Mouse (Mus musculus) R1 (cell line): ENCODE data around the gene Galnt10.

Source experiments
- DNase-seq: peaks from one replicate; pipeline ENCODE4 v3.0.0-alpha.2; 2018; ENCODE audit warnings: low read depth, low spot score

Galnt10 gene

DNA sequence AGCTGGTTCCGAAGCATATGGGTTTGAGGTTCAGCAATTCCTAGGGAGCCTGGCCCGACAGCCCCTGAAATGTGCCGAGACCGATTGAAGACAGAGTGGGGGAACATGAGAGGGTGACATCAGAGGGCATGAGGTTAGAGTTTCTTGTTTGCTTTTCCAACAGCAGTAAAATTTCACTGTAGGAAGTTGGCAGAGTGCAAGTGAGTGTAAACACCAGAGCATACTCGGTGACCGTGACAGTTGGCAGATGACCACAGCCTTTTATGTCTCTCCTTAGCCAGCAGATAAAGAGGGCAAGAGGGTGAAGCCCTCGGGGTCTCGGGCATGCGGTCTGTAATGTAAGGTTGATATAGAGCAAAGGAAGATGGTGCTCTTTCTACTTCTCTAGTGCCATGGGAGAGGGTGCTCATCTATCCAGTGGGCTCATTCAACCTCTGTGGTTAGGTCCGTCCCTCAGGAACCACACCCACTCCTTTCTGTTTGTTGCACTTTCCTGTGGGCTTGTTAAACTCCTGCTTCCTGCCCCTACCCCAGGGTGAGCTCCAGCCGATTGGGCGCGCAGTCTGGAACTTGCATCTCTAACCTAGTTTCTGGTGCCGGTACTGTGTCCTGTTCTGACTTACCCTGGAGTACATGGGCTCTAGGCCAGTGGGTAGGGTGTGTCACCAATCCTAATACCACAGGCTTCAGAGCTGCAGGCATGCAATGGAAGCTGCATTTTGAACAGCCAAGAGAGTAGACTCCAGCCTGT, 43.1 kb downstream of the Galnt10 start:
- no peak for DNase-seq

DNA sequence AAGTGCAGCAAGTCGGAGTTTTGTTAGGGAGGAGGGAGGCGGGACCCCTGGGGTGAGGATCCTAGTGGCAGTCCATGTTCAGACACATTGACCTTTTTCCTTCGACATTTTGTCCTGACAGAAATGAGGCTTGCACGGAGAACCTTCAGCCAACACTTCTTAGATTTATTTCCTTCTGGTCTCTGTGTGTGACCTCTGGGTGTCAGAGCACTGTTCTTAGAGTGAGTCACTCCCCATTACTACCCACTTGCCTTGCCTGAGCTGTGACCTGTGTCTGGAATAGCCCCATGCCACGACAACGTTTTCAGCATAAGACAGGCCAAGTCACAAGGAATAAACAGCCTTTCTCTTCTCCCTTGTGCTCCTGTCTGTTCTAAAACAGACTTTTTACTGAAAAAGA, 44.6 kb downstream of the Galnt10 start:
- no peak for DNase-seq

DNA sequence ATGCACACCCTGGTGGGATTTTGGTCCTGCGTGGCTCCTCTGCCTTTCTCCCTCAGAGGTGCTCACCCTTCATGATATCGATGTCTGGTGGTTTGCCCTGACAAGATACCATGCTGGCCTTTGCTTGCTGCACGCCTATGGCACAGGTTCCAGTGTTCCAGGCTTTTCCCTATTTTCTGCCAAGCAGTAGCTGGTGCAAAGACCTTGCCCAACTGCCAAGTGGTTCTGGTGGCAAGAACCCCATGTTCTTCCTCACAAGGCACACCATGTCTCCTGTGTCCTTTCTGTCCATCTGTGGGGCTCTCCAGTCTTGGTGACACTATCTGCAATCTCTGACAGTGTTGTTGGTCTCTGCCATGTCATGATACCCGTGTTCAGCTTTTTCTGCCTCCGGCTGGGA, 45.6 kb downstream of the Galnt10 start:
- DNase-seq: no peak

DNA sequence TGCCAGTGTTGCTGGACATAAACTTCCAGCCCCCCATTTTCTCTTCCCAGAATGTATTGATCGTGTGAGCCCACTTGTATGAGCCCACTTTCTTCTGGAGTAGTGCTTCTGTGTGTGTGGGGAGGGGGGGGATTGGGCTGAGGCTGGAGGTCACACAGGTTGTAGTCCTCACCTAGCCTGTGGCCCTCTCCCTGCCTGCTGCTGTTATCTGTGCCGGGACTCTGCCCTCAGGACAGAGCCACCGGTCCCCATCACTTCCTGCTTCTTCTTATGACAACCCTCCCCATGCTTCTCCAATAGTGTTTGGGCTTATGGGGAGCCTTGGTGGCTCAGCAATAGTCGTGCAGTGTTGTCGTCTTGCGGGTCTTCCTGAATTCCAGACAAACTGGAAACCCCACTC, 46.7 kb downstream of the Galnt10 start:
- DNase-seq: no peak

DNA sequence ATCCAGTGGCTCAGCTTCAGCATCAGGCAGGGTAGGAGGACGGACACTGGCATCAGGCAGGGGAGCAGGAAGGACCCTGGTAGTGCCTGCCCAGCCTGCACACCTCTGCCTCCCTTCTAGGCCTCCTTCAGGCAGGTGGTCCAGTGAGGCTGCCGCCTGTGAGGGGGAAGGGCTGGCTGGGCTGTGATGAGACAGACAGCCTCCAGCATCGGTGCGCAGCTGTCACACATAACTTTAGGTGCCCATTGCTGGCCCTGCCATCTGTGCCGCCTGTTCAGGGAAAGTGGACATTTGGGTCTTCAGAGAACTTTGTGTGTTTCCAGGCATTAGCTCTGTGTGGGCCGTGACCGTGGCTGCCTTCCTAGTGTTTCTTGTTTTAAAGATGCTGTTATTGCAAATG, 47.5 kb downstream of the Galnt10 start:
- DNase-seq: no peak

DNA sequence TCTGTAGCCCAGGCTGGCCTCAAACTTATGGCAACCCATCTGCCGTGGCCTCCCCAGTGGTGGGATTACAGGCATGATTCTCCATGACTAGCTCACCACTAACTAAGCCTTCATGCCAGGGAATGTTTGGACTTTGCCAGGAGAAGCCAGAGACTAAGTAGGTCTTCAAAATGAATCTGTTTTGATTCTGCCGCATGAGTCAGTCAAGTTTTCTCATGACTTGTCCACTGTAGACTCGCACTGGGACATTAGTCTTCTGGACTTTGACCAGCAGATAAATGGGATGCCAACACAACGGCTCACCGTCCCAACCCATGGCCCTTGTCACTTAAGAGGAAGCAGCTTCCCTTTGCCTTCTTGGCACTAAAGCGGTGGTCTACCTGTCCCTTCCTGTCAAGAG, 49.2 kb downstream of the Galnt10 start:
- DNase-seq: no peak

DNA sequence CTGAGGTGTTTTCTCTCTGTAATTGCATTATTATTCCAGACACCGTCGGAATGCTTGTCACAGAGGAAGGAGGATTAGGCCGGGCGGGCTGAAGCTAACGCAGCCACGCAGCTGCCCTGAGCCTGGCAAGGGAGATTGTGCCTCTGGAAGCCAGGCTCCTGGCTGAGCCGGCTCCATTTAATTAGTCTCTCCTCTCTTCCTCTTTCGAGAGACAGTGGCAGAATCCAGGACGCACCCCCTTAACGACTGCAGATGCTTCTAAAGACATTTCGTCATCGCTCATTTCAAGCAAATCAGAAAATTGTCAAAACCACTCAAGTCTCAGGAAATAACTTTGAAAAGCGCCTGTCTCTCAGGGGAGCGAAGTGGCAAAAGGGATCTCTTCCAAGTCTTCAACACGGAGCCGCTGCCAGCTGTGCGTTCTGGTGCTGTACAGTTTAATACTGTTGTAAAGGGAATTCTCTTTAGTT, 51.0 kb downstream of the Galnt10 start:
- DNase-seq: no peak

DNA sequence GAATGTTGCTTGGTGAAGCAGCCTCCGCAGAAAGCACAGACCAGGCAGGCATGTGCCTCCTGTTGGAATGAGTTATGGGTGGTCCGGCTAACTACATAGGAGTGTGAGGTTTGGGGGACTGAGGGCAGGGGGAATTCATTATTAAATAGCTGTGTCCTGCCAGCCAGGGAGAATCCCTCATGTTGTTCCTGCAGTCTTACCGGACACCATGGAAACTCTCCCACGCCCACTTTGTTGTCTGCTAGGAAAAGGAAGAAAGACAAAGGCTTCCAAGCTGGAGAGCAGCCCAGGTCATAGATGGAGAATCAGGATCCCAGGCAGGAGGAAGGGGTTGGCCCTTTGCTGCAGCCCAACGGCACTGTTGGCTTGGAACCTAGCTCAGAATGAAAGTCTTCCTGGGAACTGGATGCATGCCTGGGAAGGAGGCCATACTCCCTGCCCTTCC, 51.6 kb downstream of the Galnt10 start:
- DNase-seq: peak; percentile 52

DNA sequence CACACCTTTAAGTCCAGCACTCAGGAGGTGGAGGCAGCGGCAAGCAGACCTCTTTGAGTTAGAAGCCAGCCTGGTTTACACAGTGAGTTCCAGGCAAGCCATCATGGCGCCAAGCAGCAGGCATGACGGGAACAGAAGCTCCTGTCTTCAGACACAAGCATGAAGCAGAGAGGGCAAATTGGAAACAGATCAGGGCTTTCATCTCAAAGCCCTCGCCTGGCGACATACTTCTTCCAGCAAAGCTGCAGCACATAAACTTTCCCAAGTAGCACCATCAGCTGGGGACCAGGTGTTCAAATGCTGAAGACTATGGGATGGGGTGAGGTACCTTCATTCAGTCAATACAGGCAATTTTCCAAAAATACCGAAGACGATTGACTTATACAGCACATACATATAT, 54.9 kb downstream of the Galnt10 start:
- DNase-seq: no peak

DNA sequence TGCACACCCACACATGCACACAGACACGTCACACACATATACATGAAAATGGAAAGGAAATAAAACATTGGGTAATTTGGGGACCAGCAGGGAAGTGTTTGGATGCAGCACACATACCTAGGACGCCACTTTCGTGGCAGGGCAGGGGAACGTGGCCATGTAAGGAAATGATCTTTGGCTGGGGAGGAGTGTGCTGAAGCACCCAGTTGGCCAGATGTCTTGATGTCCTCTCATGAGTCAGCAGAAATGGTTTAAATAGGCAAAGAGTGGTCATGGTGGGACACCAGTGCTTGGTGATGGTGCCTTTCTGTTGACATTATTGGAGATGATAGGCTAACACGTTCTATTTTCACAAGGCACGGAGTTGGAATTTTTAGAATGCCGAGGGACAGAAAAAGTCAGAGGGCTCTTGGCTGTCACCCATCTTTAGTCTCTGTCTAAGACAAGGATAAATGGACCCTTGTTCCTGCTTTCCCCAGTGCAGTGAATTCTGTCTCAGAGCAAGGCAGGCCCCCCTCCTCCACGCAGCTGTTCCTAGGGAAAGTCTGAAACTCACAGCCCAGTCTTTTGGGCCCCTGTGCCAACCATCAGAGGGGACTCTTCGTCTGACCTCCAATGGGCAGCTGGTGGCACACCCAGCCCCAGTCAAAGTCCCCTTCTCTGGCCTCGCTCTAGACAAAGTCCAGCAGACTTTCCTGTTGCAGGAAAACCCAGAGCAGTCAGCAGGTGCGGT, 56.1 kb downstream of the Galnt10 start:
- DNase-seq: no peak

DNA sequence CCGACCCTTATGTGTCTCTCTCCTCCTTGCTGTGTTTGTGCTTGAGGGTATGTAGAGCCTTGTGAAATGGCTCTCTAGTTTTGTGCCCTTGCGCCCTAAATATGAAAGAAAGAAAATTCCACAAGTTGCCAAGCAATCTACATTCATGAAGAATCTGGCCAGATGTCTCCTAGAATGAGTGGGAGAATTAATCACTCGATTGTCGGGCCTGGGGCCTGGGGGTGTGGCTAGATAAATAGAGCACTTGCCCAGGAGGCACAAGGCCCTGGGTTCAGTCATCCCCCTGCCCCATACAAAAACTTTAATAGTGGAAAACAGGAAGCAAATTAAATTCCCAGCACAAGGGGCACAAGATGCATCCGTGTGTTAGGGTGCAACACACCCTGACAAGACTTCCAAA, 56.7 kb downstream of the Galnt10 start:
- DNase-seq: no peak

DNA sequence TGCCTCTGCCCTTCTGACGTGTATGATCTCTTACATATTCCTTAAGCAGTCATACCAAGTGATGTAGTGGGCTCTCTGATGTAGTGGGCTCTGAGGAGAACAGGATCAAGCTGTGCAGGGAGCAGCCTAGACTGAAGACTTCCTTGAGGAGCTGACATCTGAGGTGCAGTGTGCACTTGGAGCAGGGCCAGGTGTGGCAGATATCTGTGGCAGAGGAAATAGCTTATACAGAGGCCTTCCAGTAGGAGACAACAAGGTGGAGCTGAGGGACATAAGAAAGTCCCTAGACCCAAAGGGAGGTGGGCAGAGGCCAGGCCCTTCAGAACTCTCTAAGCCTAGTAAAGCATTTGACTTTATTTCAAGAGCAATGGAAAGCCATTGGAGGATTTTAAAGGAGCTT, 61.4 kb downstream of the Galnt10 start:
- DNase-seq: no peak

DNA sequence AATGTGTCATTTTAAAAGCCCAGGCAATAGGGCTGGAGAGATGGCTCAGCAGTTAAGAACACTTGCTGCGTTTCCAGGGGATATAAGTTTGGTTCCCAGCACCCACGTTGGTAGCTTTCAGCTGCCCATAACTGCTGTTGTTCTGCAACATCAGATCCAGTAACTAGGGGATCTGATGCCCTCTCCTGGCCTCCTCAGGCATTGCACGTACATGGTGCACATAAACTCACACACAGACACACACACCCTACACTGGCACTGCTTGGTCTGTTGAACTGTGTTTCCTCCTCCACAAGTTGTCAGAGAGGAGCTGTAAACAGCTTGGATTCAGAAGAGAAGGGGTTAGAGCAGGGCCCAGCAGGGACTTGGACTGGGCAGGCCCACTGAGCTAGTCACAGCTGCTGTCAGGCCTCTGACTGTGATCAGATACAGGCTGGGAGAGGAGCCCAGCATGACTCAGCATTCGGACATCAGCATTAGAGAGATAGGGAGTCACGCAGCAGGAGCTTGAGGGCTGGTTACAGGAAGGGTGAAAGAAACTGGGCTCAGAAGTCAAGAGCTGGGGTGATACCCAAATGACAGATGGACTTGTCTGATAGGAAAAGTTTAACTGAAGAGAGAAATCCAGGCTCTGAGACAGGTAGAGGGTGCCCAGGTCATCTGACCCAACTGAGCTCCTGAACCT, 62.0 kb downstream of the Galnt10 start:
- no peak for DNase-seq

DNA sequence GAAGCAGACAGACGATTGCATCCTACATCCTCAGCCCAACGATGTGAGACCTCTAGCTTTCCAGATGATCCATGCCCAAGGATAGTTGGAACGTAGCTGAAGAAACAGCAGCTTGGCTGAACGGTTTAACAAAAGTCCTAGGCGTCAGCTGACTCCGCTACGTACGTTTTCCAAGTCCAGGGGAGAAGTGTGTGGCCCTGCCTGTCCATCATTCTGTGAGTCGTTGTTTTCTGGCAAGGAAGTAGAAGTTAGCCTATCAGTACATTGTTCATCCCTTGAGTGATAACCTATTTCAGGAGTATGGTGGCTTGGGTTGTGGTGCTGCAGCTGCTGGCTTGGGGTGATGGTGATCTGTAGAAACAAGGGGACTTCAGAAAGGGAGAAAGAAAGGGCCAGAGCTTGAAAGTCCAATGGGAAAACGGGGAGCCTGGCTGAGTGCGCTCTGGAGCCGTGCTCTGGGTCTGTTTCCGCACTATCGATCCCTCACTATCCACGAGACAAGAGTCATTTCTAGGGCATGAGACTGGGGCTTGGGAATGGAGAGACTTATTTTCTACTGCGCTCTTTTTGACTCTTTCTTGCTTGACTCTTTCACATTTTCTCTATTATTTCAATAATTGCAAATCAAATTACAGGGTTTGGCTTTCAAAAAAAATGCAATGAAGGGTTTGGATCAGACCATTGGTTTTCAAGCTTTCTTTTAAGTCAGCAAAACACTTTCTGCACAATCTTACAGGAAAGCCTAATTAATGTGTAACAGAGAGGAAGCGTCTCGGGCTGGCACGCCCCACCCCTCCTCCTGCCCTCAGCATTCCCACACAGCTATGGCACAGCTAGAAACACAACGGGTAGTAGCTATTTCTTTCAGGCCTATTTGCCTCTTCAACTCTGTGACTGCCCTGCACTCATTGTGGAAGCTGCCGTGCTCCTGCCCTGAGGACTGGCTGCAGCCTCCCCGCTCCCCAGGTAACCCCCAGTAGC, 63.2 kb downstream of the Galnt10 start:
- DNase-seq: no peak

DNA sequence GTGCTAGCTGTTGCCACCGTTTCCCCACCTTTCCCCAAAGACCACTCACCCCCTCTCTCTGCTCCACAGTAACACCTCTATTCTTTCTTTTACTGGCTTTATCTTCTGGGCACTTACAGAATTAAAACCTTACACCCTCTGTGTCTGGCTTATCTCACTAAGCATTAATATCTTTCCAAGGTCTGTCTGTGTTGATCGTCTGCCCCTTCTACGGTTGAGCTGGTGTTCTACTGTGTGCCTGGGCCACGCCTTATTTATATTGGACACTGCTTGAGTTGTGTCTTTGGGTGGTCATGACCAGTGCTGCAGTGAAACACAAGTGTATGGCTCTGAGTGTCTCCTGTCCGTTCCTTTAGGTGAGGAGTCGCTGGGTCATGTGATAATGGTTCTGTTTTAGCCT, 68.7 kb downstream of the Galnt10 start:
- no peak for DNase-seq

DNA sequence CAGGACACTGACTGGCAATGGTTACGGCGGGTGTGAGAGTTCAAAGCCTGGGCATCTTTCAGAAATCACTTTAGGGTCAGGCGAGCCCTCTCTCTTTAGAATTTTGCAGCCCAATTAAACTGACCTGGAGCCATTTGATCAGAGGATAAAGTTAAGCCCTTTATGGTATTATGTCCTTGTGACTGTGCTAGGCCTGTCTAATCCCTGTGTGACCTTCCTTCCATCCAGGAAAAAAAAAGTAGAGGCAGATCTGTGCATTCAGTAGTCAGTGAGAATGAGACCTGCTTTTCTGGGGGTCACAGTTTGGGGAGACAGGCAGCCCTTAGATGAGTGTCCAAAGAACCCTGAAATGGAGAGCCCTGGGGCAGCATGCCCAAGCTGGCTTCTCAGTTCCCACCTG, 71.5 kb downstream of the Galnt10 start:
- no peak for DNase-seq

DNA sequence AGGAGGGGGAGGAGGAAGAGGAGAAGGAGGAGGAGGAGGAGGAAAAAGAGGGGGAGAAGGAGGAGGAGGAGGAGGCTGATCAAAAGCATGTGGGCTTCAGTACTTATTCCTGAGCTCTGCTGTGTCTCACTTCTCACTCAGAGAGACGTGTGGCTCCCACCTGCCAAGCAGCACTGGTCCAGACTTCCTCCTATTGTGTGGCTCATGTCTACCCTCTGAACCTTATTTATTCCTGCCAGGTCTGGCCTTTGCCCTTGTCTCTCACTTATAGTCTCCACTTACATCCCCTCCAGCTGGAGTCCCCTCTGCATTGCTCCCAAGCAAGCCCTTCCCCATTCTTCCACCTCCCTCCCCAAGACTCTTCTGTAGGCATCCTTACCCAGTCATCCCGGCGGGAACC, 72.2 kb downstream of the Galnt10 start:
- DNase-seq: no peak

DNA sequence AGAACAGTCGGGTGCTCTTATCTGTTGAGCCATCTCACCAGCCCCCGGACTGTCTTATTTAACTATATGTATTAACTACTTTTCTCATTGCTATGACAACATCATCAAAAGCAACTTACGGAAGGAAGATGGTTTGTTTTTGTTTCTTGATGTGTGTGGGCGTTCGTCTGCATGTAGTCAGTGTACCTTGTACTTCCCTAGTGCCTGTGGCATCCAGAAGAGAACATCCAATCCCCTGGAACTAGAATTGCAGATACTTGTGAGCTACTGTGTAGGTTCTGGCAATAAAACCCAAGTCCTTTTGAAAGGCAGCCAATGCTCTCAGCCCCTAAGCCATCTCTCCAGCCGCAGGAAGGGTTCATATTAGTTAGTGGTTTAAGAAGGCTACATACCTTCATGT, 72.8 kb downstream of the Galnt10 start:
- DNase-seq: no peak

DNA sequence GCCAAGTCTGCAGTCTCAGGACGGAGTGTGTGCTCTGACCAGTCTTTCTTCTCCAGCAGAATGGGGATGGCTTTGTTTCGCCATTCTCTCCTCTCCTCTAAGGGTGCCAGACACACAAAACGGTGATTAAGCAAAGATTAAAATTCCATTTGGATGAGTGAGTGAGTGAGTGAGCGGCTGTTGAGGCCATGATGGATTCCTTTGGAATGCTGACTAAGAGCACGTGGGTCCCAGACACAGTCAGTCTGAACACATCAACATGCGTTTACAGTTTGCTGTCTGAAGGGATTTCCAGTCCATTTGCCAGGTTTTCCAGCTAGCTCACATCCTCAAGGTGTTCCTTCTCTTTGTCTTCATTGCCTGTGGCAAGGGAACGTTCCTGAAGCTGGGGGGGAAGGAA, 74.4 kb downstream of the Galnt10 start:
- peak; percentile 93 for DNase-seq

DNA sequence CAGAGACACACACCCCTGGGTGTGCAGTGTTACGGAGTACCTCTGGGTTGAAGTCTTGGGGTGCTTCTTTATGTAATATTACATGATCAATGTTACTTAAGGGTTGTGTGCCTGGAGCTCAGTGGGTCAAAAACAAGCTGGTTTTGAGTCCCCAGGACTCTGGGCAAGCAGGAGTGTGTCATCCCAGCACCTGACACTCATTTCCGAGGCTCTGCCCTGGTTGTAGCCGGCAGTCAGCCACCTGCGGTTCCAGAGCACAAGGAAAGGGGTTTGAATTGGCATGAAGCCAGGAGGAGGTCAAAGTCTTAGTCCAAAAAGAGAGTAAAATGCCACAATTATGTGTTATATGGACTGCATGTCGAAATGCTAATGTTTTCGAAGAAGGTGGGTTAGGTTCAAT, 74.8 kb downstream of the Galnt10 start:
- DNase-seq: peak; percentile 44

DNA sequence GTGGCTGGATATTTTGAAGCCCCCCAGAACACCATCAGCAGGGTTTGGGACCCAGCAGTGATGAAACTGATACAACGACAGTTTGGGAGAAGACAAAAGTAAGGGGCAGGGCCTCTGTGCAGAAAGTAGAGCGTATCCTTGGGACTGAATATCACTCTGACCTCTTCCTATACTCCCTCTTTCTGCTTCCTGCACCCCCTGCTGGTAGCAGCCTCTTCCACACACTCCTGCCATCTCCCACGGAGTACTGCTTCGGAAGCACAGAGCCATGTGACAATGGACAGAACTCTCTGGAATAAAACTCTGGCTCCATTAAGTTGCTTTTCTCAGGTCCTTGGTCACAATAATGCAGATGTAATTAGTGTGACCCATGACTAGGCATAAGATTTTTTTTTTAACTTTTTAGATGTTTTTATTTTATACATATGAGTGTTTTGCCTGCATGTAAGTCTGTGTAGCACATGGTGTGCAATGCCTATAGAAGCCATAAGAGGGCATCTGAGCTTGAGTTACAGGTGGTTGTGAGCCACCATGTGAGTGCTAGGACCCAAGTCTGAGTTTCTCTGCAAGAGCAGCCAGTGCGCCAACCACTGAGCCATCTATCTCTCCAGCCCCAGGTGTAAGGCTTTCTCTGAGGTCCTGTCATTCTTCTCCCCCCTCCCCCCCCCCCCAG, 79.7 kb downstream of the Galnt10 start:
- DNase-seq: peak; percentile 74
